Mouse (Mus musculus) erythroblast, embryonic 14.5 days (primary cell): Measurements from ENCODE around the gene Prpf38b.

Experiments used
- GATA1 ChIP-seq: IDR thresholded peaks from 2 replicates; pipeline ENCODE4 v1.6.1; 2012; ENCODE audit warnings: low read length, inconsistent platforms, mixed read lengths
- TAL1 ChIP-seq: IDR thresholded peaks from 3 replicates; pipeline ENCODE4 v1.6.1; 2012; ENCODE audit warnings: low read length, inconsistent platforms, mixed read lengths

DNA sequence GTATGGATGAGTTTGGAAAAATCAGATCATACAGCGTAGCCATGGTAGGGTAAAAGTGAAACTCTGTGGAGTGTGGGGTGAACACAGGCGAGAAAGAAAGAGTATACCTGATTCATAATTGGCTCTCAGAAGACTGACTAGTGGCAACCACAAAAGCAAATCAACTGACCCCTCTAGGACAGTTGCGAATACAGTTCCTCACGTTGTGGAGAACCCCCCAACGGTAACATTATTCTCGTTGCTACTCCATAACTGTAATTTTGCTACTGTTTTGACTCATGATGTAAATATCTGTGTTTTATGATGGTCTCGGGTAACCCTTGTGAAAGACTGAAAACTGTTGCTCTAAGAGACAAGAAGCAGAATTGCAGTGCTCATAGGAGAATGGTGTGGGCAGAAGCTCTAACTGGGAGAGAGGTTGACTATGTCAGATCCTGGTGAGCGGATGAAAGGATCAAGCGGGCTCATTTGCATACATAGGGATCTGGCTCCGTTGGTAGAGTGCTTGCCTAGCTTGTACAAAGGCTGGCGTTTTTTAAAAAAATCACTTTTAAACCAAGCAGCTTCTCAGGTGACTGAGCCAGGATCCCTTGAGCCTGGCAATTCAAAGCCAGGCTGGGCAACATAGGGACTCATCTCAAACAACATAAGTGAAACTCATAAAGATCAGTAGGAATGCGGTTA, 24.5 kb downstream of the Prpf38b start:
- TF ChIP-seq GATA1 (no peak), TAL1 (no peak)
